Mouse (Mus musculus) midbrain, embryonic 11.5 days (tissue): ENCODE measurements at regions not wholly inside any gene's neighbourhood (a gene's known extent, or its start where the extent isn't known, plus 50 kb on each side); places are given as distances from the start of the nearest gene placed in this dataset.

Source experiments
- ATAC-seq: fragments of 200-750 bp; cut with Nextera tagmentation; 2 replicates; pipeline ENCODE4 v1.8.0; 2017; ENCODE audit warnings: moderate TSS enrichment, moderate library complexity; ENCODE audit not compliant: low FRiP score
- DNase-seq: peaks from one replicate; pipeline ENCODE4 v3.0.0; 2015; ENCODE audit warnings: low spot score; ENCODE audit errors: missing footprints
- H3K27ac ChIP-seq: fragments of 300-500 bp; sonication (generic); 2 replicates; pipeline ENCODE4 v1.5.1; 2014; ENCODE audit warnings: low read depth, low read length
- H3K27me3 ChIP-seq: fragments of 300-500 bp; sonication (generic); 2 replicates; pipeline ENCODE4 v1.6.1; 2014; ENCODE audit warnings: mild to moderate bottlenecking, low read length, moderate library complexity, mixed read lengths; ENCODE audit not compliant: control insufficient read depth, insufficient read depth
- H3K36me3 ChIP-seq: fragments of 300-500 bp; sonication (generic); 2 replicates; pipeline ENCODE4 v1.6.1; 2014; ENCODE audit warnings: mild to moderate bottlenecking, low read length, moderate library complexity, mixed read lengths; ENCODE audit not compliant: control insufficient read depth, insufficient read depth
- H3K4me1 ChIP-seq: fragments of 300-500 bp; sonication (generic); 2 replicates; pipeline ENCODE4 v1.6.1; 2014; ENCODE audit warnings: low read length; ENCODE audit not compliant: control insufficient read depth, insufficient read depth
- H3K4me2 ChIP-seq: fragments of 300-500 bp; sonication (generic); 2 replicates; pipeline ENCODE4 v1.6.1; 2014; ENCODE audit warnings: mild to moderate bottlenecking, moderate library complexity
- H3K4me3 ChIP-seq: fragments of 300-500 bp; sonication (generic); 2 replicates; pipeline ENCODE4 v1.5.1; 2014; ENCODE audit warnings: low read depth, low read length
- H3K9ac ChIP-seq: fragments of 300-500 bp; sonication (generic); 2 replicates; pipeline ENCODE4 v1.6.1; 2014; ENCODE audit warnings: low read length
- H3K9me3 ChIP-seq: fragments of 300-500 bp; sonication (generic); 2 replicates; pipeline ENCODE4 v1.6.1; 2016; ENCODE audit warnings: low read length; ENCODE audit not compliant: control insufficient read depth
- WGBS: fragments of 180-500 bp; shearing (Covaris S2); extraction: QIAGEN DNeasy Blood & Tissue Kit; methylation state at CpG from one replicate; pipeline ENCODE4 v1.1.7; 2014; 5-methylcytosine and 5-hydroxymethylcytosine counted together

- Histone ChIP-seq H3K27me3 (no peaks in the 10 kb centered on the region), H3K9me3 (no peaks in the 10 kb centered on the region), H3K4me1 (no peaks in the 10 kb centered on the region), H3K27ac (no peak overlapping the region), H3K4me3 (no peak overlapping the region), H3K9ac (no peak overlapping the region), H3K36me3 (no peaks in the 10 kb centered on the region), H3K4me2 (no peak overlapping the region)
- ATAC-seq (no peak), DNase-seq (no peak)
Measured at GRCm38 (mm10) chr6:22640100-22640499, 235.2 kb upstream of the Ptprz1 start.

DNA sequence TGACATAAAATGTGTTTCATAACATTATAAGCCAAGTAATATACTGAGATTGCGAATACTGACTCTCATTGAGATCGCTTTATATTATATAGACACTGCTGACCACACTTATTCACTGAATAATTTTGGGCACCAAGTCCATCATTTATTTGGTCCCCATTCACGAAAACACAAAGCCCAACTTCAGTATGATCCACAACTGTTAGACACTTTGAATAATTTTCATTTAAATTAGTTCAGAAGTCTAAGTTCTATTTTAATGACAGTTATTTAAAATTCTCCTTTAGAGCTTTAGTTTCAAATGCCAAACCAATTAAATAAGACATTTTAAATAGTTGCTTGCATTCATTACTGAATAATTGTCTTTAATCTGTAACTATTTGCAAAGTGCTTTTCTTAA is 240.2 kb upstream of the Ptprz1 start:
- no peak overlapping the region for H3K4me2 ChIP-seq

GRCm38 (mm10) chr6:22634740-22635139 is 240.6 kb upstream of the Ptprz1 start:
- H3K4me2 ChIP-seq = no peak overlapping the region
- H3K36me3 ChIP-seq = no peaks in the 10 kb centered on the region
- ATAC-seq (no peak), DNase-seq (no peak)
- no peaks in the 10 kb centered on the region for H3K4me1 ChIP-seq
- H3K27ac ChIP-seq = no peak overlapping the region
- H3K4me3 ChIP-seq = no peak overlapping the region
- H3K9ac ChIP-seq = no peak overlapping the region
- WGBS = 70% methylated on average over 5 of the region's 5 CpGs
- no peaks in the 10 kb centered on the region for H3K9me3 ChIP-seq
- H3K27me3 ChIP-seq = no peaks in the 10 kb centered on the region

More for the DNA sequence above, 240.2 kb upstream of the Ptprz1 start:
- no peaks in the 10 kb centered on the region for H3K9me3 ChIP-seq
- H3K27me3 ChIP-seq = no peaks in the 10 kb centered on the region
- no peaks in the 10 kb centered on the region for H3K36me3 ChIP-seq
- no peak for ATAC-seq
- no peak overlapping the region for H3K4me3 ChIP-seq
- WGBS = 93% methylated on average over 3 of the region's 3 CpGs
- H3K27ac ChIP-seq = no peak overlapping the region
- H3K9ac ChIP-seq = no peak overlapping the region
- DNase-seq = no peak
- H3K4me1 ChIP-seq = no peaks in the 10 kb centered on the region

DNA sequence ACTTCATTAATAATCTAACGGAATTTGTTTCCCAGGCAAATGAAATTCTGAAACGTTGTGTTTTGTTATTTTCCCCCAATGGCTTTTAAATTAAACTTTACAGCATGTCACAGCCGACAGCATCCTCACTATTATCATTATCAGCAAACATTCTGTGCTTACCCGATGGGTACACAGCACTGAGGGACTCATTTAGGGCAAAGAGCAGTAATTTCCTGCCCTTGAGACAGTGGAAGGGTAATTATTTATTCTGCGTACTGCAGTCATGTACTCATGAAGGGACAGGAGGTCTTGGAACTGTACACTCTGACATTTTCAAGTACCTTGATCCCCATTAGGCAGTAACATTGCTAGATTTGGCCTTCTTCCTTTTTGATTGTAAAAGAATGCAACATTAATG is 235.5 kb upstream of the Fam3c start:
- H3K4me3 ChIP-seq = no peak overlapping the region
- DNase-seq (no peak), ATAC-seq (no peak)
- no peak overlapping the region for H3K9ac ChIP-seq
- H3K4me2 ChIP-seq = no peak overlapping the region
- no peak overlapping the region for H3K27ac ChIP-seq
- no peaks in the 10 kb centered on the region for H3K9me3 ChIP-seq
- WGBS = 84% methylated on average over 5 of the region's 5 CpGs
- H3K36me3 ChIP-seq = no peaks in the 10 kb centered on the region
- no peaks in the 10 kb centered on the region for H3K4me1 ChIP-seq
- H3K27me3 ChIP-seq = no peaks in the 10 kb centered on the region

GRCm38 (mm10) chr6:22584851-22585250 is 228.8 kb upstream of the Fam3c start:
- DNase-seq (no peak), ATAC-seq (no peak)
- no peaks in the 10 kb centered on the region for H3K27me3 ChIP-seq
- no peak overlapping the region for H3K4me3 ChIP-seq
- no peaks in the 10 kb centered on the region for H3K4me1 ChIP-seq
- H3K4me2 ChIP-seq = no peak overlapping the region
- no peaks in the 10 kb centered on the region for H3K9me3 ChIP-seq
- 35% methylated on average over 4 of the region's 4 CpGs for WGBS
- no peak overlapping the region for H3K27ac ChIP-seq
- no peak overlapping the region for H3K9ac ChIP-seq
- H3K36me3 ChIP-seq = no peaks in the 10 kb centered on the region

DNA sequence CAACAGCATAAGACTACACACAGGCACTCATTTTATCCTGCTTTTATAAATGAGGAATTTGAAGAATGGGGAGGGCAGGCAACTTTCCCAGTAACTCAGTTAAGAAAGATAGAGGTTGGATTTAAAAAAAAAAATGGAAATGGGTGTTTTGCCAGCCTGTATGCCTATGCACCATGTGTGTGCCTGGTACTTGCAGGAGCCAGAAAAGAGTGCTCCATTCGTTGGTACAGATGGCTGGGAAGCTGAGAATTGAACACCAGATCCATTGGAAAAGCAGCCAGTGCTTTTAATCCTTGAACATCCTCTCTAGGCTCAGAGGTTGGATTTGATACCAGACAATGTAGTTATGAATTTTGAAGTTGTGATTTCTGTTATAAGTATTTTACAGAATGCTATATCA is 216.9 kb upstream of the Fam3c start:
- Histone ChIP-seq H3K9ac (no peak overlapping the region), H3K9me3 (no peaks in the 10 kb centered on the region), H3K4me1 (no peaks in the 10 kb centered on the region), H3K27ac (no peak overlapping the region), H3K27me3 (no peaks in the 10 kb centered on the region), H3K36me3 (no peaks in the 10 kb centered on the region), H3K4me3 (no peak overlapping the region), H3K4me2 (no peak overlapping the region)
- 67% methylated on average over 1 of the region's 1 CpGs for WGBS
- ATAC-seq (no peak), DNase-seq (no peak)

DNA sequence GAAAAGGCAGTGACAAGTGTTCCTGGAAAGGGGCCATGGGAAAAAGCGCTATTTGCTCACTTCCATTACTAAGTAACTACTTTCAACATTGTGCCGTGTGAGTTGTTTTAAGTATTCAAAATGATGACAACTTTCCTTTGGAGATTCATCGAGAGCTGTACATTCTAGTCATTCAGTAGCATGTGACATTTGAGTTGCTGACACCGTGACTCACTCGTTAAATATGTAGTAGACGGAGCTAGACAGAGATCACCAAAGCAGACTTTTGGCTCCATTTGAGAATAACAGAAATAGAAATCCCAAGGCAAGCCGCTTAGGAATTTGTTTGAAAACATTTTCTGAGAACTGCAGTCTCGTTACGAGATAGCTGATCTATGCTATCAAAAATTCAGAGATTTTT is 211.8 kb upstream of the Fam3c start:
- Histone ChIP-seq H3K4me2 (no peak overlapping the region), H3K9me3 (no peaks in the 10 kb centered on the region), H3K4me1 (no peaks in the 10 kb centered on the region), H3K27me3 (no peaks in the 10 kb centered on the region), H3K9ac (no peak overlapping the region), H3K27ac (no peak overlapping the region), H3K4me3 (no peak overlapping the region), H3K36me3 (no peaks in the 10 kb centered on the region)
- DNase-seq (no peak), ATAC-seq (no peak)
- WGBS = 91% methylated on average over 9 of the region's 9 CpGs

DNA sequence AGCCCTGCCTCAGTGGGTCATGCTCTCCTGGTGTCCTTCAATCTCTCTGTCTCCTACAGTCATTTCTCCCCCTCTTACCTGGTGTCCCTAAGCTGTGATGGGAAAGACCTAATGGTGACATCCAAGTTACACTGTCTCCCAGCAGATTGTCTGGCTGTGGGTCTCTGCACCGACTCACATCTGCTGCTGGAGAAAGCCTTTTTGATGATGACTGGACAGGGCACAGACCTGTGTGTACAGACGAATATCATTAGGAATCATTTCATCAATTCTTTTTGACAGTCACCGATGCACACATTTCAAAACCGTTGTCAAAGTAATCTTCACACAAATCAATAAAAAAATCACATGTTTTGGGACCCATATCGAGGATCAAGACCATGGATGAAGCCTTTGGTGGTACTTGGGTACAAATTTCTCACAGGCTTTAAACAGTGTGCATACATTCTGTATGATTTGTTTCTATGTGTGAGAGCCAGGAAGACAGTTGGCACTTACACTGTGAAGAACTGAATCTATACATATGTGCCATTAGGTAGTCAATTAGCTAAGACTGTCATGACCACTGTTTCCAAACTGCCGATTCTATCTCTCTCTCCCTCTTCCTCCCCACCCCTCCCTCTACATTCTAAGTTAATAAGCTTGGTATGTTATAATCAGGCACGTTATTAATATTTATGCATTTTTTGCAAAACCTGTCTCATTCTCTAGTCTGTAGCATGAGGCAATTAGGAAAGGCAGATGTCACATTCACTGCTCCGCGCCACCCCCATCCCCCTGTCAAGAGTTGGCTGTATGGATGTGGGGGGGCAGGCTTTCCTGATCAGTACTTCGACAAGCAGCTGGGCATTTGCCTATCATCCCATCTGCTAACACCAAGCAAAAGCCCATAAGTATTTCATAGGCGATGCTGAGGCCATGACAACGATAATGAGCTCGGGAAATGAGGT is 192.5 kb upstream of the Fam3c start:
- WGBS = 85% methylated on average over 13 of the region's 13 CpGs
- H3K36me3 ChIP-seq = no peaks in the 10 kb centered on the region
- no peaks in the 10 kb centered on the region for H3K27me3 ChIP-seq
- no peak overlapping the region for H3K4me2 ChIP-seq
- H3K27ac ChIP-seq = no peak overlapping the region
- no peak overlapping the region for H3K4me3 ChIP-seq
- no peaks in the 10 kb centered on the region for H3K9me3 ChIP-seq
- no peaks in the 10 kb centered on the region for H3K4me1 ChIP-seq
- DNase-seq (peak; percentile 69), ATAC-seq (peak; percentile 75)
- H3K9ac ChIP-seq = no peak overlapping the region

DNA sequence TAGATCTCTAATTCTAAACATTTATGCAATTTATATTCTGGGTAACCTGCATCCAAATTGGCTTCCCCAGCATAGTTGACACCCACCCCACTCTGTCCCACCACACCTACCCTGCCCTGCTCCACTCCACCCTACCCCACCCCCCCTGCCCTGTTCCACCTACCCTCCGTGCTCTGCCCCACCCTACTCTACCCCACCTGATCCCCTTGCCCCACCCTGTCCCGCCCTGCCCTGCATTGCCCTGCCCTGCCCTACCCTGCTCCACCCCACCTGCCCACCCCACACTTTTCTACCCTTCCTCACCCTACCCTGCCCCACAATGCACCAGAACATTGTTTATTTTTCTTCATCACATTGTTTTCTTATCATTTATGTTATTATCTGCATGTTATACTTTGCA is 185.6 kb upstream of the Fam3c start:
- no peaks in the 10 kb centered on the region for H3K27me3 ChIP-seq
- DNase-seq (no peak), ATAC-seq (peak; percentile 35; the same call in 1 of the 2 replicates)
- H3K4me1 ChIP-seq = no peaks in the 10 kb centered on the region
- no peak overlapping the region for H3K9ac ChIP-seq
- no peaks in the 10 kb centered on the region for H3K9me3 ChIP-seq
- no peak overlapping the region for H3K4me2 ChIP-seq
- no peak overlapping the region for H3K27ac ChIP-seq
- WGBS = 80% methylated on average over 2 of the region's 2 CpGs
- H3K36me3 ChIP-seq = no peaks in the 10 kb centered on the region
- no peak overlapping the region for H3K4me3 ChIP-seq
